In genomic region chr3:106128807-106129493, GRCm38 (mm10) we compare ENCODE assay signal across 19 mouse cellular contexts. TPM values are rescaled to one million over a fixed set of nuclear protein-coding genes. Genes with fewer than 3 reads are reported as not detected.
A peak's percentile ranks its signal among the peaks of the same experiment; 100 is the strongest.
DNase-seq lines count a peak whose midpoint lies in the region; ATAC-seq and TF ChIP-seq lines count a peak whose summit lies in the region.
"Had no signal": no experiment of that assay in that cellular context is flagged by ENCODE, and none has a peak within 500 bp of the region (broad histone marks: within the 10 kb centered on the region; RNA-seq: fewer than 3 reads in every experiment).

No protein-coding gene starts in this region.

- no peak overlapping the region for H3K9ac ChIP-seq in hindbrain, embryonic 12.5 days
- H3K9ac ChIP-seq in hindbrain, postnatal 0 days (replicated peaks; ENCODE audit: low read length), result no peak overlapping the region
- no peak overlapping the region for H3K9ac ChIP-seq in lung, embryonic 15.5 days
- H3K9ac ChIP-seq in limb, embryonic 13.5 days, result no peak overlapping the region
- no peak overlapping the region for H3K9ac ChIP-seq in midbrain, embryonic 15.5 days
- H3K9ac ChIP-seq: forebrain, embryonic 15.5 days had no signal

- WGBS in hindbrain, embryonic 12.5 days, result 83% methylated on average over 4 of the region's 4 CpGs
- WGBS in hindbrain, postnatal 0 days, result 78% methylated on average over 4 of the region's 4 CpGs
- 63% methylated on average over 4 of the region's 4 CpGs for WGBS in lung, embryonic 15.5 days
- WGBS in limb, embryonic 13.5 days, result 70% methylated on average over 4 of the region's 4 CpGs
- WGBS in midbrain, embryonic 15.5 days, result 79% methylated on average over 4 of the region's 4 CpGs

- H3K36me3 ChIP-seq in hindbrain, embryonic 12.5 days, result no peaks in the 10 kb centered on the region
- no peaks in the 10 kb centered on the region for H3K36me3 ChIP-seq in hindbrain, postnatal 0 days (ENCODE audit: insufficient read depth, low read length)
- H3K36me3 ChIP-seq in lung, embryonic 15.5 days, result no peaks in the 10 kb centered on the region
- no peaks in the 10 kb centered on the region for H3K36me3 ChIP-seq in limb, embryonic 13.5 days
- H3K36me3 ChIP-seq in midbrain, embryonic 15.5 days (replicated peaks), result no peaks in the 10 kb centered on the region
- H3K36me3 ChIP-seq: forebrain, embryonic 15.5 days; G1E had no signal

- H3K27me3 ChIP-seq in hindbrain, embryonic 12.5 days, result no peaks in the 10 kb centered on the region
- no peaks in the 10 kb centered on the region for H3K27me3 ChIP-seq in hindbrain, postnatal 0 days (ENCODE audit: insufficient read depth, low read length)
- no peaks in the 10 kb centered on the region for H3K27me3 ChIP-seq in lung, embryonic 15.5 days
- no peaks in the 10 kb centered on the region for H3K27me3 ChIP-seq in limb, embryonic 13.5 days
- no peaks in the 10 kb centered on the region for H3K27me3 ChIP-seq in midbrain, embryonic 15.5 days (replicated peaks)
- H3K27me3 ChIP-seq: forebrain, embryonic 15.5 days had no signal

- peak; percentile 53 for ATAC-seq in hindbrain, embryonic 12.5 days (ENCODE audit: low FRiP score)
- ATAC-seq in hindbrain, postnatal 0 days, result no peak; the same call in 1 of the 2 replicates
- peak; percentile 27; the same call in 1 of the 2 replicates for ATAC-seq in lung, embryonic 15.5 days (ENCODE audit: borderline replicate concordance, extremely low read depth, low FRiP score, low TSS enrichment)
- peak; percentile 37; the same call in 1 of the 2 replicates for ATAC-seq in limb, embryonic 13.5 days (ENCODE audit: low FRiP score, low read depth)
- ATAC-seq in midbrain, embryonic 15.5 days (replicated peaks), result 0 out of 2 replicates have a peak, but pooled peaks have one; percentile 27
- ATAC-seq: forebrain, embryonic 15.5 days had no signal

- no peak overlapping the region for H3K27ac ChIP-seq in hindbrain, embryonic 12.5 days
- no peak overlapping the region for H3K27ac ChIP-seq in hindbrain, postnatal 0 days
- H3K27ac ChIP-seq in lung, embryonic 15.5 days, result no peak overlapping the region
- no peak overlapping the region for H3K27ac ChIP-seq in limb, embryonic 13.5 days
- no peak overlapping the region for H3K27ac ChIP-seq in midbrain, embryonic 15.5 days
- H3K27ac ChIP-seq: forebrain, embryonic 15.5 days had no signal

- no peak overlapping the region for H3K4me2 ChIP-seq in hindbrain, embryonic 12.5 days (replicated peaks)
- no peak overlapping the region for H3K4me2 ChIP-seq in hindbrain, postnatal 0 days (ENCODE audit: low read depth, low read length)
- H3K4me2 ChIP-seq in lung, embryonic 15.5 days, result no peak overlapping the region
- no peak overlapping the region for H3K4me2 ChIP-seq in limb, embryonic 13.5 days (replicated peaks)
- H3K4me2 ChIP-seq in midbrain, embryonic 15.5 days, result no peak overlapping the region
- H3K4me2 ChIP-seq: forebrain, embryonic 15.5 days had no signal

- H3K9me3 ChIP-seq in hindbrain, embryonic 12.5 days (replicated peaks), result peaks cover 10% of the 10 kb centered on the region; the same call in 1 of the 2 replicates
- peaks cover 3% of the 10 kb centered on the region; the same call in 1 of the 2 replicates for H3K9me3 ChIP-seq in hindbrain, postnatal 0 days (ENCODE audit: low read length)
- H3K9me3 ChIP-seq in lung, embryonic 15.5 days, result no peaks in the 10 kb centered on the region
- H3K9me3 ChIP-seq in limb, embryonic 13.5 days, result peaks cover 39% of the 10 kb centered on the region; the same call in 1 of the 2 replicates
- H3K9me3 ChIP-seq in midbrain, embryonic 15.5 days, result no peaks in the 10 kb centered on the region; the same call in 1 of the 2 replicates
- H3K9me3 ChIP-seq: forebrain, embryonic 15.5 days; G1E had no signal

- no peak overlapping the region for H3K4me3 ChIP-seq in hindbrain, embryonic 12.5 days
- no peak overlapping the region for H3K4me3 ChIP-seq in hindbrain, postnatal 0 days (ENCODE audit: low read length)
- H3K4me3 ChIP-seq in lung, embryonic 15.5 days, result no peak overlapping the region
- no peak overlapping the region for H3K4me3 ChIP-seq in limb, embryonic 13.5 days
- no peak overlapping the region for H3K4me3 ChIP-seq in midbrain, embryonic 15.5 days
- H3K4me3 ChIP-seq: forebrain, embryonic 15.5 days had no signal

- no peaks in the 10 kb centered on the region for H3K4me1 ChIP-seq in hindbrain, embryonic 12.5 days
- H3K4me1 ChIP-seq in hindbrain, postnatal 0 days (ENCODE audit: insufficient read depth, low read length), result no peaks in the 10 kb centered on the region
- H3K4me1 ChIP-seq in lung, embryonic 15.5 days, result no peaks in the 10 kb centered on the region
- no peaks in the 10 kb centered on the region for H3K4me1 ChIP-seq in limb, embryonic 13.5 days
- H3K4me1 ChIP-seq in midbrain, embryonic 15.5 days, result no peaks in the 10 kb centered on the region

- TF ChIP-seq CTCF in hindbrain, postnatal 0 days (IDR thresholded peaks at IDR 0.05; ENCODE audit: low read depth), result no peak

- DNase-seq in hindbrain, postnatal 0 days (ENCODE audit: low spot score), result no peak
- no peak for DNase-seq in lung, postnatal 14 days
- no peak for DNase-seq in left cerebral cortex, adult 8-10 months (ENCODE audit: low spot score in 2 of 2)
- DNase-seq in thymus, postnatal 10 days (ENCODE audit: low spot score in 2 of 2), result no peak
- DNase-seq: adrenal gland, adult 2 months; cerebellum, adult 18-20 months; heart, postnatal 36 days; kidney, adult 11 months; kidney, postnatal 4 days; thymus, postnatal 36 days had no signal

RNA-seq across cellular contexts. Expression of gene Chia1, which starts 15.9 kb away (rescaled TPM):
- 0.36 and 0.55 TPM in 2 replicates for polyA plus RNA-seq in hindbrain, embryonic 12.5 days (2016; fragmentation: Nextera tagmentation; extraction: Ambion mirVana)
- 1.2 and 2.0 TPM in 2 replicates for total RNA-seq in hindbrain, postnatal 0 days (2014; rRNA removed)
- polyA plus RNA-seq in hindbrain, postnatal 0 days (2015; fragmentation: Nextera tagmentation; extraction: Ambion mirVana), result 1.4 and 2.0 TPM in 2 replicates
- polyA plus RNA-seq in lung, embryonic 15.5 days (2015; fragmentation: Nextera tagmentation; extraction: Ambion mirVana), result 0.30 and 0.42 TPM in 2 replicates
- not detected in 2 replicates for polyA plus RNA-seq in limb, embryonic 13.5 days (2015; fragmentation: Nextera tagmentation; extraction: Ambion mirVana)
- 1.2 TPM in 2 replicates for polyA plus RNA-seq in midbrain, embryonic 15.5 days (2015; fragmentation: Nextera tagmentation; extraction: Ambion mirVana)
- 1 to 10 TPM; 1.0 to 2.3 (median 2.0) TPM for total RNA-seq in left cerebral cortex, adult 8-10 months (2022)
- total RNA-seq: adrenal gland, adult 2 months; G1E; heart, postnatal 36 days had no signal
- polyA plus RNA-seq: adrenal gland, adult 2 months; G1E; liver, embryonic 16.5 days; spleen, adult 2 months had no signal

RNA-seq across cellular contexts. Expression of gene Chil3, which starts 38.4 kb away (rescaled TPM):
- polyA plus RNA-seq in hindbrain, embryonic 12.5 days (2016; fragmentation: Nextera tagmentation; extraction: Ambion mirVana), result not detected in 2 replicates
- total RNA-seq in hindbrain, postnatal 0 days (2014; rRNA removed), result 0.18 TPM in 1 of 2 replicates, not detected in the other
- 0.19 and 0.43 TPM in 2 replicates for polyA plus RNA-seq in hindbrain, postnatal 0 days (2015; fragmentation: Nextera tagmentation; extraction: Ambion mirVana)
- 0.16 TPM in 1 of 2 replicates, not detected in the other for polyA plus RNA-seq in lung, embryonic 15.5 days (2015; fragmentation: Nextera tagmentation; extraction: Ambion mirVana)
- 0.11 TPM in 1 of 2 replicates, not detected in the other for polyA plus RNA-seq in limb, embryonic 13.5 days (2015; fragmentation: Nextera tagmentation; extraction: Ambion mirVana)
- polyA plus RNA-seq in midbrain, embryonic 15.5 days (2015; fragmentation: Nextera tagmentation; extraction: Ambion mirVana), result 0.10 TPM in 1 of 2 replicates, not detected in the other
- not detected for total RNA-seq in left cerebral cortex, adult 8-10 months (2022)
- total RNA-seq: G1E; gastrocnemius, adult 18-20 months had no signal
- polyA plus RNA-seq: forebrain, embryonic 15.5 days; G1E had no signal
